Mouse (Mus musculus) kidney, adult 8-10 months (tissue): ENCODE data around the gene Vmn2r14.
"Not testable (repeated sequence)": the region's sequence is repeated elsewhere in the genome, so short reads cannot be mapped to it uniquely, and the experiment has no call there.

Source experiments
- DNase-seq, 2 experiments: peaks; one replicate each; pipeline ENCODE4 v3.0.0; 2022

Gene Vmn2r14

DNA sequence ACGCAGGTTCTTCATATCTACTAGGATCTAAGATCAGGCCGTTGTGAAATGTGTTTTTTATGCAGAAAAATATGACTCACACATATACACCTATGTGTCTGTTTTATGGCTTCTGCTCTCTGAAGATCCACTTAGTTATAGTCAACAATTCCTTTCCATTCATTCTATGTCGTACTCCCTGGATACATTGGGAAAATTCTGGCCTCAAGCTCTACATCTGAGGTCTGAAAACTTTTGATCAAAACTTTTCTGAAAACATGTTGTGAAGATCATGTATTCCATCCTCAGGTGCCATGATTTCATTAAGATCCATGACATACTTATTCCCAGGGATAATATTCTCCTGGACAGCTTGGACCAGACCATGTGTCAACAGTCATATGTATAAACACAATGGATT is at the start of gene Vmn2r14:
Gene Vmn2r14, minus strand, starts transcription at position 101 of the 400 bp plus-strand sequence.
- DNase-seq: no peak

DNA sequence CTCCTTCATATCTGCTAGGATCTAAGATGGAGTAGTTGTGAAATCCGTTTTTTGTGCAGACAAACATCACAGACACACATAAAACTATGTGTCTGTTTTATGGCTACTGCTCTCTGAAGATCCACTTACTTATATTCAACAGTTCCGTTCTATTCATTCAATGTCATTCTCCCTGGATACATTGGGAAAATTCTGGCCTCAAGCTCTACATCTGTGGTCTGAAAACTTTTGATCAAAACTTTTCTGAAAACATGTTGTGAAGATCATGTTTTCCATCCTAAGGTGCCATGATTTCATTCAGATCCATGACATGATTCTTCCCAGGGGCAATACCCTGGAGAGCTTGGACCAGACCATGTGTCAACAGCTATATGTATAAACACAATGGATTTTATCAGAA is 32.4 kb downstream of the Vmn2r14 start, which contains the start of gene Vmn2r13:
Gene Vmn2r13, minus strand, starts transcription at position 101 of the 400 bp plus-strand sequence.
- not testable (repeated sequence) for DNase-seq

DNA sequence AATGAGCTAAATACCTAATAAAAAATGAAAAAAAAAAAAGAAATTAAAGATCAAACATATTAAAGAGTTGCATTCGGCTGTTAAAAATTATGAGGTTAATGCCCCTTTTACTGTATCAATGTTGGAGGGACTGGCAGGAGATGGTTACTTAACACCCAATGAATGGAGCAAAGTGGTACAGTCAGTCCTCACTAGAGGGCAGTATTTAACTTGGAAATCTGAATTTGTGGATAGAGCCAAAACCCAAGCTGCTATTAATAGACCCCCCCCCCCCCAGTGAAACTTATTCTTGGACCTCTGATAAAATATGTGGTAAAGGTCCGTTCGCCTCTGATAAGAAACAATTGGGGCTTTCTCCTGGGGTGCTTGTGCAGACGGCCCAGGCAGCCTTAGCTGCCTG is 57.7 kb downstream of the Vmn2r14 start:
- DNase-seq: not testable (repeated sequence)
